Mouse (Mus musculus) myocyte (in vitro differentiated cells): ENCODE measurements around the gene Cdca3.

Experiments used
- CEBPB ChIP-seq: IDR thresholded peaks from 2 replicates; pipeline ENCODE4 v1.6.1; 2011; ENCODE audit warnings: mild to moderate bottlenecking, moderate library complexity; ENCODE audit not compliant: poor library complexity, insufficient read depth, severe bottlenecking
- E2F4 ChIP-seq: IDR thresholded peaks from one replicate; pipeline ENCODE4 v1.6.1; 2011; ENCODE audit warnings: mild to moderate bottlenecking, control low read depth, moderate library complexity; ENCODE audit not compliant: insufficient read depth
- MAX ChIP-seq: IDR thresholded peaks from one replicate; pipeline ENCODE4 v1.6.1; 2011; ENCODE audit warnings: low read depth, mild to moderate bottlenecking, control low read depth
- MYOD1 ChIP-seq, 3 experiments: IDR thresholded peaks; one replicate each; pipeline ENCODE4 v1.6.1; 2011; ENCODE audit warnings: control low read depth in 2 of 3, low read depth in 2 of 3, mild to moderate bottlenecking in 2 of 3, moderate library complexity in 1 of 3; ENCODE audit not compliant: insufficient read length in 2 of 3, control insufficient read depth in 1 of 3
- MYOG ChIP-seq, 3 experiments: IDR thresholded peaks; one replicate each; pipeline ENCODE4 v1.6.1; 2011; ENCODE audit warnings: control low read depth in 2 of 3, low read depth in 2 of 3, mild to moderate bottlenecking in 2 of 3; ENCODE audit not compliant: insufficient read length in 2 of 3, control insufficient read depth in 1 of 3, insufficient read depth in 1 of 3
- POLR2A ChIP-seq: IDR thresholded peaks from one replicate; pipeline ENCODE4 v1.6.1; 2011; ENCODE audit warnings: low read depth, mild to moderate bottlenecking, control low read depth, moderate library complexity; ENCODE audit not compliant: insufficient read length
- TCF12 ChIP-seq: IDR thresholded peaks from one replicate; pipeline ENCODE4 v1.6.1; 2011; ENCODE audit warnings: mild to moderate bottlenecking, control low read depth; ENCODE audit not compliant: poor library complexity, insufficient read depth, severe bottlenecking
- TCF3 ChIP-seq: IDR thresholded peaks from one replicate; pipeline ENCODE4 v1.6.1; 2011; ENCODE audit warnings: low read depth, control low read depth; ENCODE audit not compliant: insufficient read length
- USF1 ChIP-seq: IDR thresholded peaks from one replicate; pipeline ENCODE4 v1.6.1; 2011; ENCODE audit warnings: low read depth, mild to moderate bottlenecking, control low read depth, moderate library complexity

GRCm38 (mm10) chr6:124789519-124789918 lies 39.8 kb upstream of the Cdca3 start:
- no peak for TF ChIP-seq POLR2A
- no peak for TF ChIP-seq TCF12
- no peak for TF ChIP-seq MYOG (IDR thresholded peaks at IDR 0.05; ENCODE audit: control insufficient read depth in 1 of 3, insufficient read depth in 1 of 3, insufficient read length in 2 of 3, low read depth in 2 of 3)
- TF ChIP-seq E2F4: no peak
- TF ChIP-seq MYOD1 (IDR thresholded peaks at IDR 0.05; ENCODE audit: control insufficient read depth in 1 of 3, insufficient read length in 2 of 3, low read depth in 2 of 3): no peak
- no peak for TF ChIP-seq USF1
- TF ChIP-seq MAX: no peak
- no peak for TF ChIP-seq TCF3
- no peak for TF ChIP-seq CEBPB
